Mouse (Mus musculus): ENCODE results near the gene Akt2. TPM values are rescaled to one million over a fixed set of nuclear protein-coding genes. Genes with fewer than 3 reads are reported as not detected.
"Not testable (repeated sequence)": the region's sequence is repeated elsewhere in the genome, so short reads cannot be mapped to it uniquely, and the experiment has no call there.

Gene Akt2
- total RNA-seq, 1 experiment from 2014 or later = 49.5 TPM

GRCm38 (mm10) chr7:27610370-27610769 lies 19.0 kb downstream of the Akt2 start:
- ATAC-seq (replicated peaks; ENCODE audit: low read depth, poor library complexity, severe bottlenecking) = no peak

- ATAC-seq (replicated peaks; ENCODE audit: low read depth, poor library complexity, severe bottlenecking) = no peak
Observed at GRCm38 (mm10) chr7:27610871-27611270, 19.5 kb downstream of the Akt2 start.

- ATAC-seq (replicated peaks; ENCODE audit: low read depth, poor library complexity, severe bottlenecking) = no peak
Observed at GRCm38 (mm10) chr7:27612940-27613339, 21.6 kb downstream of the Akt2 start.

- ATAC-seq (replicated peaks; ENCODE audit: low read depth, poor library complexity, severe bottlenecking) = no peak
Observed at GRCm38 (mm10) chr7:27613751-27614499, 22.6 kb downstream of the Akt2 start.

GRCm38 (mm10) chr7:27621028-27621427 lies 29.7 kb downstream of the Akt2 start:
- no peak for ATAC-seq (replicated peaks; ENCODE audit: low read depth, poor library complexity, severe bottlenecking)

GRCm38 (mm10) chr7:27622234-27622633 lies 30.9 kb downstream of the Akt2 start:
- ATAC-seq (replicated peaks; ENCODE audit: low read depth, poor library complexity, severe bottlenecking) = no peak

- ATAC-seq (replicated peaks; ENCODE audit: low read depth, poor library complexity, severe bottlenecking) = no peak
Observed at GRCm38 (mm10) chr7:27624967-27625366, 33.6 kb downstream of the Akt2 start.

- ATAC-seq (replicated peaks; ENCODE audit: low read depth, poor library complexity, severe bottlenecking) = no peak
Observed at GRCm38 (mm10) chr7:27627707-27628106, 36.4 kb downstream of the Akt2 start.

- ATAC-seq (replicated peaks; ENCODE audit: low read depth, poor library complexity, severe bottlenecking) = no peak
Observed at GRCm38 (mm10) chr7:27628190-27628589, 36.8 kb downstream of the Akt2 start.

GRCm38 (mm10) chr7:27628816-27629215 lies 37.5 kb downstream of the Akt2 start:
- not testable (repeated sequence) for ATAC-seq (replicated peaks; ENCODE audit: low read depth, poor library complexity, severe bottlenecking)

- no peak for ATAC-seq (replicated peaks; ENCODE audit: low read depth, poor library complexity, severe bottlenecking)
Observed at GRCm38 (mm10) chr7:27631439-27631838, 40.1 kb downstream of the Akt2 start.

- ATAC-seq (replicated peaks; ENCODE audit: low read depth, poor library complexity, severe bottlenecking) = no peak
Observed at GRCm38 (mm10) chr7:27633166-27633565, 41.8 kb downstream of the Akt2 start.

GRCm38 (mm10) chr7:27634691-27635090 lies 43.3 kb downstream of the Akt2 start:
- no peak for ATAC-seq (replicated peaks; ENCODE audit: low read depth, poor library complexity, severe bottlenecking)

- not testable (repeated sequence) for ATAC-seq (replicated peaks; ENCODE audit: low read depth, poor library complexity, severe bottlenecking)
Observed at GRCm38 (mm10) chr7:27635094-27635493, 43.7 kb downstream of the Akt2 start.

- 0 out of 2 replicates have a peak, but pooled peaks have one; percentile 25 for ATAC-seq (replicated peaks; ENCODE audit: low read depth, poor library complexity, severe bottlenecking)
Observed at GRCm38 (mm10) chr7:27644471-27644870, 53.1 kb downstream of the Akt2 start.

GRCm38 (mm10) chr7:27646516-27646915 lies 55.2 kb downstream of the Akt2 start:
- ATAC-seq (replicated peaks; ENCODE audit: low read depth, poor library complexity, severe bottlenecking) = no peak

- no peak for ATAC-seq (replicated peaks; ENCODE audit: low read depth, poor library complexity, severe bottlenecking)
Observed at GRCm38 (mm10) chr7:27647281-27648002, 56.1 kb downstream of the Akt2 start.

- ATAC-seq (replicated peaks; ENCODE audit: low read depth, poor library complexity, severe bottlenecking) = no peak
Observed at GRCm38 (mm10) chr7:27649723-27650122, 58.4 kb downstream of the Akt2 start.

GRCm38 (mm10) chr7:27650949-27651348 lies 59.6 kb downstream of the Akt2 start:
- ATAC-seq (replicated peaks; ENCODE audit: low read depth, poor library complexity, severe bottlenecking) = peak; percentile 77

GRCm38 (mm10) chr7:27653681-27654437 lies 62.5 kb downstream of the Akt2 start, which contains the start of gene Ttc9b:
Ttc9b (plus strand) TSS chr7:27653915.
- peak; percentile 40; the same call in 1 of the 2 replicates for ATAC-seq (replicated peaks; ENCODE audit: low read depth, poor library complexity, severe bottlenecking)

All from common myeloid progenitor, adult 5-6 weeks (primary cell).